Comparison of ENCODE assay signal across 18 mouse cellular contexts in genomic region chr2:165768805-165769358, GRCm38 (mm10).
DNase-seq lines count a peak whose midpoint lies in the region; ATAC-seq and TF ChIP-seq lines count a peak whose summit lies in the region.
"Had no signal": no experiment of that assay in that cellular context is flagged by ENCODE, and none has a peak within 500 bp of the region (broad histone marks: within the 10 kb centered on the region; RNA-seq: fewer than 3 reads in every experiment).

No protein-coding gene starts in this region.

- H3K9me3 ChIP-seq in forebrain, embryonic 10.5 days: no peaks in the 10 kb centered on the region
- no peaks in the 10 kb centered on the region for H3K9me3 ChIP-seq in forebrain, postnatal 0 days (ENCODE audit: low read length)
- H3K9me3 ChIP-seq in midbrain, embryonic 11.5 days (ENCODE audit: control insufficient read depth, low read length): no peaks in the 10 kb centered on the region
- no peaks in the 10 kb centered on the region for H3K9me3 ChIP-seq in midbrain, postnatal 0 days (ENCODE audit: low read length)
- H3K9me3 ChIP-seq in limb, embryonic 12.5 days: no peaks in the 10 kb centered on the region
- no peaks in the 10 kb centered on the region for H3K9me3 ChIP-seq in neural tube, embryonic 14.5 days (ENCODE audit: control insufficient read depth, low read length)

- H3K27ac ChIP-seq in forebrain, embryonic 10.5 days: peak overlapping the region; percentile 60
- no peak overlapping the region; the same call in 1 of the 2 replicates for H3K27ac ChIP-seq in forebrain, postnatal 0 days (ENCODE audit: low read depth, low read length)
- H3K27ac ChIP-seq in midbrain, embryonic 11.5 days (ENCODE audit: low read depth, low read length): peak overlapping the region; percentile 35; the same call in 1 of the 2 replicates
- no peak overlapping the region for H3K27ac ChIP-seq in midbrain, postnatal 0 days (ENCODE audit: low read depth, low read length)
- H3K27ac ChIP-seq in limb, embryonic 12.5 days: peak overlapping the region; percentile 59
- peak overlapping the region; percentile 1; the same call in 1 of the 2 replicates for H3K27ac ChIP-seq in neural tube, embryonic 14.5 days (ENCODE audit: low read depth, low read length)
- H3K27ac ChIP-seq: kidney, postnatal 0 days; liver, embryonic 14.5 days; stomach, postnatal 0 days had no signal

- no peak for DNase-seq in forebrain, embryonic 10.5 days (ENCODE audit: extremely low spot score, low spot score)
- no peak for DNase-seq in forebrain, postnatal 0 days
- DNase-seq in midbrain, embryonic 11.5 days (ENCODE audit: low spot score, missing footprints): no peak
- no peak for DNase-seq in midbrain, postnatal 0 days (ENCODE audit: low spot score)
- DNase-seq in adipocyte (ENCODE audit: low spot score): no peak
- no peak for DNase-seq in left cerebral cortex, adult 9 months (ENCODE audit: low spot score in 2 of 2)
- DNase-seq: cerebellum, adult 9-10 months; heart, adult 11 months; lung, postnatal 10 days; right cerebral cortex, postnatal 14 days; thymus, postnatal 25 days had no signal

- H3K4me1 ChIP-seq in forebrain, embryonic 10.5 days: peaks cover 18% of the 10 kb centered on the region
- no peaks in the 10 kb centered on the region for H3K4me1 ChIP-seq in forebrain, postnatal 0 days (ENCODE audit: insufficient read depth)
- no peaks in the 10 kb centered on the region for H3K4me1 ChIP-seq in midbrain, embryonic 11.5 days (ENCODE audit: control insufficient read depth, insufficient read depth, low read length)
- H3K4me1 ChIP-seq in midbrain, postnatal 0 days (ENCODE audit: insufficient read depth, low read length): no peaks in the 10 kb centered on the region
- H3K4me1 ChIP-seq in limb, embryonic 12.5 days (replicated peaks): peaks cover 16% of the 10 kb centered on the region
- H3K4me1 ChIP-seq in neural tube, embryonic 14.5 days (ENCODE audit: control insufficient read depth, insufficient read depth, low read length): peaks cover 4% of the 10 kb centered on the region; the same call in 1 of the 2 replicates

- H3K9ac ChIP-seq in forebrain, postnatal 0 days: no peak overlapping the region
- H3K9ac ChIP-seq in midbrain, embryonic 11.5 days (ENCODE audit: low read length): no peak overlapping the region
- H3K9ac ChIP-seq in midbrain, postnatal 0 days (replicated peaks; ENCODE audit: low read length, poor library complexity, severe bottlenecking): no peak overlapping the region
- no peak overlapping the region; the same call in 1 of the 2 replicates for H3K9ac ChIP-seq in limb, embryonic 12.5 days (replicated peaks)
- H3K9ac ChIP-seq in neural tube, embryonic 14.5 days (replicated peaks; ENCODE audit: low read depth, low read length): no peak overlapping the region
- H3K9ac ChIP-seq: liver, embryonic 14.5 days had no signal

- WGBS in forebrain, embryonic 10.5 days: 66% methylated on average over 11 of the region's 11 CpGs
- 37% methylated on average over 11 of the region's 11 CpGs for WGBS in forebrain, postnatal 0 days
- WGBS in midbrain, embryonic 11.5 days: 63% methylated on average over 10 of the region's 11 CpGs
- WGBS in midbrain, postnatal 0 days: 45% methylated on average over 9 of the region's 11 CpGs
- 56% methylated on average over 10 of the region's 11 CpGs for WGBS in limb, embryonic 12.5 days
- 42% methylated on average over 10 of the region's 11 CpGs for WGBS in neural tube, embryonic 14.5 days

- TF ChIP-seq CTCF in forebrain, postnatal 0 days (IDR thresholded peaks at IDR 0.05; ENCODE audit: low read depth): no peak
- TF ChIP-seq CTCF in midbrain, postnatal 0 days (IDR thresholded peaks at IDR 0.05): no peak

- H3K27me3 ChIP-seq in forebrain, embryonic 10.5 days (ENCODE audit: poor library complexity, severe bottlenecking): no peaks in the 10 kb centered on the region
- no peaks in the 10 kb centered on the region for H3K27me3 ChIP-seq in forebrain, postnatal 0 days (ENCODE audit: insufficient read depth, low read length)
- no peaks in the 10 kb centered on the region for H3K27me3 ChIP-seq in midbrain, embryonic 11.5 days (ENCODE audit: control insufficient read depth, insufficient read depth, low read length)
- no peaks in the 10 kb centered on the region for H3K27me3 ChIP-seq in midbrain, postnatal 0 days (ENCODE audit: insufficient read depth, low read length)
- no peaks in the 10 kb centered on the region for H3K27me3 ChIP-seq in limb, embryonic 12.5 days
- H3K27me3 ChIP-seq in neural tube, embryonic 14.5 days (ENCODE audit: control insufficient read depth, insufficient read depth, low read length): no peaks in the 10 kb centered on the region

- no peak overlapping the region for H3K4me3 ChIP-seq in forebrain, embryonic 10.5 days
- H3K4me3 ChIP-seq in forebrain, postnatal 0 days (ENCODE audit: low read depth, low read length): no peak overlapping the region
- H3K4me3 ChIP-seq in midbrain, embryonic 11.5 days (ENCODE audit: low read depth, low read length): no peak overlapping the region
- H3K4me3 ChIP-seq in midbrain, postnatal 0 days (ENCODE audit: low read depth, low read length): no peak overlapping the region
- H3K4me3 ChIP-seq in limb, embryonic 12.5 days (replicated peaks): no peak overlapping the region
- H3K4me3 ChIP-seq in neural tube, embryonic 14.5 days (ENCODE audit: low read depth, low read length): no peak overlapping the region

- H3K4me2 ChIP-seq in forebrain, postnatal 0 days (ENCODE audit: low read depth): no peak overlapping the region
- H3K4me2 ChIP-seq in midbrain, embryonic 11.5 days: no peak overlapping the region
- no peak overlapping the region for H3K4me2 ChIP-seq in midbrain, postnatal 0 days (ENCODE audit: low read depth, low read length, poor library complexity, severe bottlenecking)
- no peak overlapping the region for H3K4me2 ChIP-seq in limb, embryonic 12.5 days
- no peak overlapping the region for H3K4me2 ChIP-seq in neural tube, embryonic 14.5 days (ENCODE audit: low read depth, low read length)

- H3K36me3 ChIP-seq in forebrain, embryonic 10.5 days (replicated peaks): peaks cover 40% of the 10 kb centered on the region
- H3K36me3 ChIP-seq in forebrain, postnatal 0 days (ENCODE audit: insufficient read depth): no peaks in the 10 kb centered on the region
- no peaks in the 10 kb centered on the region for H3K36me3 ChIP-seq in midbrain, embryonic 11.5 days (ENCODE audit: control insufficient read depth, insufficient read depth, low read length)
- H3K36me3 ChIP-seq in midbrain, postnatal 0 days (ENCODE audit: insufficient read depth, low read length): no peaks in the 10 kb centered on the region
- 0 out of 2 replicates have a peak, but pooled peaks cover 4% of the 10 kb centered on the region for H3K36me3 ChIP-seq in limb, embryonic 12.5 days
- no peaks in the 10 kb centered on the region; the same call in 1 of the 2 replicates for H3K36me3 ChIP-seq in neural tube, embryonic 14.5 days (ENCODE audit: control insufficient read depth, insufficient read depth, low read length)

- ATAC-seq in forebrain, postnatal 0 days: no peak
- peak; percentile 14; the same call in 1 of the 2 replicates for ATAC-seq in midbrain, embryonic 11.5 days (ENCODE audit: low FRiP score)
- no peak for ATAC-seq in midbrain, postnatal 0 days (ENCODE audit: low FRiP score)
- 0 out of 2 replicates have a peak, but pooled peaks have one; percentile 3 for ATAC-seq in limb, embryonic 12.5 days (ENCODE audit: insufficient number of reproducible peaks, insufficient read depth, low FRiP score, low TSS enrichment, low read depth)
- no peak; the same call in 1 of the 2 replicates for ATAC-seq in neural tube, embryonic 14.5 days (ENCODE audit: low read depth)
- ATAC-seq: activated CD4-positive, CD25-positive, alpha-beta regulatory T cell, adult 4 months; intestine, postnatal 0 days had no signal

Comparison
In these comparisons a context has a peak if more than half of its experiments do, and no peak if none do; other contexts are left out.
1. H3K27ac ChIP-seq: peak in forebrain, embryonic 10.5 days (single experiment), midbrain, embryonic 11.5 days (single experiment), limb, embryonic 12.5 days (single experiment) and neural tube, embryonic 14.5 days (single experiment); none in forebrain, postnatal 0 days (single experiment) and midbrain, postnatal 0 days (single experiment).
2. ATAC-seq: peak in midbrain, embryonic 11.5 days (single experiment) and limb, embryonic 12.5 days (single experiment); none in forebrain, postnatal 0 days (single experiment), midbrain, postnatal 0 days (single experiment) and neural tube, embryonic 14.5 days (single experiment).